Mouse (Mus musculus): ENCODE results near the gene Reg4.

The Reg4 gene

GRCm38 (mm10) chr3:98221856-98222255 is at the start of gene Reg4:
Gene Reg4 (plus strand): TSS chr3:98222156.
- DNase-seq = no peak

- peak; percentile 6 to 7 for DNase-seq
Observed at GRCm38 (mm10) chr3:98178340-98178739, 43.6 kb upstream of the Reg4 start.

GRCm38 (mm10) chr3:98180805-98181204 is 41.2 kb upstream of the Reg4 start:
- DNase-seq = peak in 1 of 2 experiments; percentile 19

GRCm38 (mm10) chr3:98185163-98185714 is 36.7 kb upstream of the Reg4 start:
- no peak for DNase-seq

GRCm38 (mm10) chr3:98187777-98188176 is 34.2 kb upstream of the Reg4 start:
- no peak for DNase-seq

GRCm38 (mm10) chr3:98197711-98198532 is 24.0 kb upstream of the Reg4 start:
- peak in 1 of 2 experiments; percentile 6 for DNase-seq

- DNase-seq = no peak
Observed at GRCm38 (mm10) chr3:98199747-98200146, 22.2 kb upstream of the Reg4 start.

- no peak for DNase-seq
Observed at GRCm38 (mm10) chr3:98203282-98203681, 18.7 kb upstream of the Reg4 start.

- no peak for DNase-seq
Observed at GRCm38 (mm10) chr3:98206977-98207376, 15.0 kb upstream of the Reg4 start.

GRCm38 (mm10) chr3:98209161-98209560 is 12.8 kb upstream of the Reg4 start:
- no peak for DNase-seq

- no peak for DNase-seq
Observed at GRCm38 (mm10) chr3:98210860-98211259, 11.1 kb upstream of the Reg4 start.

GRCm38 (mm10) chr3:98211301-98212081 is 10.5 kb upstream of the Reg4 start:
- no peak for DNase-seq

- no peak for DNase-seq
Observed at GRCm38 (mm10) chr3:98216296-98216695, 5.7 kb upstream of the Reg4 start.

- DNase-seq = no peak
Observed at GRCm38 (mm10) chr3:98223263-98223662, 1.3 kb downstream of the Reg4 start.

GRCm38 (mm10) chr3:98223783-98224580 is 2.0 kb downstream of the Reg4 start:
- peak; percentile 50 to 54 for DNase-seq

- no peak for DNase-seq
Observed at GRCm38 (mm10) chr3:98224975-98225374, 3.0 kb downstream of the Reg4 start.

- no peak for DNase-seq
Observed at GRCm38 (mm10) chr3:98225746-98226145, 3.8 kb downstream of the Reg4 start.

GRCm38 (mm10) chr3:98226988-98227610 is 5.1 kb downstream of the Reg4 start:
- DNase-seq = peak; percentile 65 to 74

GRCm38 (mm10) chr3:98227763-98228162 is 5.8 kb downstream of the Reg4 start:
- DNase-seq = no peak

GRCm38 (mm10) chr3:98229943-98230342 is 8.0 kb downstream of the Reg4 start:
- no peak for DNase-seq

- DNase-seq = no peak
Observed at GRCm38 (mm10) chr3:98233504-98233903, 11.5 kb downstream of the Reg4 start.

- DNase-seq = no peak
Observed at GRCm38 (mm10) chr3:98236266-98236665, 14.3 kb downstream of the Reg4 start.
